Mouse (Mus musculus) spleen, postnatal 36 days (tissue): ENCODE data around the gene Pnpla7.

Experiments used
- DNase-seq, 2 experiments: peaks; one replicate each; pipeline ENCODE4 v3.0.0; 2022; ENCODE audit warnings: low spot score in 2 of 2, mixed read lengths in 1 of 2

Pnpla7 gene

DNA sequence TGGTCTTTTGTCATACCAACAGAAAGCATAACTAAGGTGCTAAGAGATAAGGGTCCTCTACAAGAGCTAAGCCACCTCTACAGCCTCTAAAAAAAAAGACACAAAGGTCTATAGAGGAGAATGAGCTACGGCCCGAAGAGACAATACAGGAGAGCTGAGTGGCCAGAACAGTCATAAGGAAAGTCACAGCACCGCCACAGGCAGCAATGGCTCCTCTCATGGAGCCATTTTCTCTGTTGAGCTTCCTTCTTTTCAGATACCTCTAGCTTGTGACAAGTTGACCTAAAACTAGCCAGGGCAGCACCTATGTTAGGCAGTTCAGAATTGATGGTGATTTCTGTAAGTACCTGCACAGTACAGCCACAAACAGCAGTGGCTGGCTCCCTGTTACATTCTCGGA lies 90.7 kb downstream of the Pnpla7 start:
- DNase-seq = no peak

DNA sequence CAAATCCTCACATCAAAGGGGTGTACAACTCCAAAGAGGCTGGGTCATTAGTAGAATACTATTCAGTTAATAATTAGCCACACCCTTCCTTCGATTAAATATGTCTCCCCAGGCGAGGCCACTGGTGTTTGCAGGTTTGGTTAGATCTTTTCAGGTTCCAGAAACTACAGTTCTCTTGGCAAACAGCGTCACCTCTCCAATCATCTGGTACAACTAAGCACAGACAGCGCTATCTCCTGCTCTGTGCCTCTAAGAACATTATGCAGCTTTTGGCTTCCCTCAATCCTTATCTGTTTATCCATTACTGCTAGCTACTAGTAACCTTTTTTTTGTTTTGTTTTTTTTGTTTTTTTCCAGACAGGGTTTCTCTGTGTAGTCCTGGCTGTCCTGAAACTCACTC lies 93.7 kb downstream of the Pnpla7 start:
- DNase-seq = no peak

DNA sequence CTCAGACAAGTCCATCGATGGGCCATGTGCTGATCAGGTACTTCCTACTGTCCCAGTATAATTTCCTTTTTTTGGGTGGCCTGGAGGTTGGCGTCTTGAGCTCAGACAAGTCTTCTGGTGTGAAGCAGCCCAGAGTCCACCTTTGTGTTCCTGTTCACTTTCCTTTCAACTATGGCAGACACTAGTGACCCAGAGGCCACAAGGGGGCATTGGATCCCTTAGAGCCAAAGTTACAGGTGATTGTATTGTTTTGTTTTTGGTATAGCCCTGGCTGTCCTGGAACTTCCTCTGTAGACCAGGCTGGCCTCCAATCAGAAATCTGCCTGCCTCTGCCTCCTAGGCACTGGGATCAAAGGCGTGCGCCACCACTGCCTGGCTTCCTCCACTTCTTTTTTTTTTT lies 96.6 kb downstream of the Pnpla7 start:
- no peak for DNase-seq

DNA sequence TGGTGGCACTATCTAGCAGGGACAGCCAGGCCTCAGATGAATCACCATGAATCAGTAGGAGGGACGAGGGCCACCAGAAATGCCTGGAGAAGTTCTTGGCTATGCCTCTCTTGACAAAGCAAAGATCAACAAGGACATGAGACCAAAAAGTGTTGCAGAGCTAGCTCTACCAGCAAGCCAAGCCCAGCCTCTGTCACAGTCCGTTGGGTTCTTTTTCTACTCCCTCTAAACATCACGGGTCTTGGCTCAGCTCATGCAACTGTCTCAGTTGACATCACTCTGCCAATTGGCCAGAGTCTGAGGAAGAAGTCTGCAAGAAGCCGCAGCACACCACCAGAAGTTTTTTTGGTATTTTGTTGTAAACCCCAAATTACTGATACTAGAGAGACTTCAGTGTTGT lies 99.7 kb downstream of the Pnpla7 start:
- DNase-seq = no peak

DNA sequence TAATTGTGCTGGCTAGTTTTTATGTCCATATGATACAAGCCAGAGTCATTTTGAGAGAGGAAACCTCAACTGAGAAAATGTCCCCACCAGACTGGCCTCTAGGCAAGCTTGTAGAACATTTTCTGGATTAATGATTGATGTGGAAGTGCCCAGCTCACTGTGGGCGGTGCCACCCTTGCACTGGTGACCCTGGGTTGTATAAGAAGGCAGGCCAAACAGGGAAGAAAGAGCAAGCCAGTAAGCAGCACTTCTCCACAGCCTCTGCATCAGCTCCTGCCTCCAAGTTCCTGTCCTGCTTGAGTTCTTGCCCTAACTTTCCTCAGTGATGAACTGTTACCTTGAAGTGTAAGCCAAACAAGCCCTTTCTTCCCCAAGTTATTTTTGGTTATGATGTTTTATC lies 103.1 kb downstream of the Pnpla7 start:
- DNase-seq = no peak

DNA sequence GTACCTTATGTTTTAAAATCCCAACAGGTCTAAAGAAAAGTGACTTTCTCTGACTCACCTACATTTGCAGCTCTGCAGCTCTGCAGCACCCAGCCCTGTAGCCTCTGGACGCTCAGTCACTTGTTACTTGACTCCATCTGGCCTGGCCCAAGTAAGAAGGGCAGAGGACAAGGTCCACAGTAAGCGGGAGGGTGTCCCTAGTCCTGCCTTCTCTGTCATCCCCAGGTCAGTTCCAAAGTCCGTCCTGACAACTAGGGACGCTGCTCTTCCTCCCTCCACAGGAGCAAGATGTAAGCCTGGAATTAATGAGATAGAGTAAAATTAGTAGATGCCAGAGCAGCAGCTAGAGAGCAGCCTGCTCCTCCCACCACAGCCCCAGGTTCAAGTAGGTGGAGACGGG lies 104.2 kb downstream of the Pnpla7 start, which contains the start of gene Entpd8:
Gene Entpd8 (plus strand): TSS at position 229 of the 400 bp plus-strand sequence.
- no peak for DNase-seq

DNA sequence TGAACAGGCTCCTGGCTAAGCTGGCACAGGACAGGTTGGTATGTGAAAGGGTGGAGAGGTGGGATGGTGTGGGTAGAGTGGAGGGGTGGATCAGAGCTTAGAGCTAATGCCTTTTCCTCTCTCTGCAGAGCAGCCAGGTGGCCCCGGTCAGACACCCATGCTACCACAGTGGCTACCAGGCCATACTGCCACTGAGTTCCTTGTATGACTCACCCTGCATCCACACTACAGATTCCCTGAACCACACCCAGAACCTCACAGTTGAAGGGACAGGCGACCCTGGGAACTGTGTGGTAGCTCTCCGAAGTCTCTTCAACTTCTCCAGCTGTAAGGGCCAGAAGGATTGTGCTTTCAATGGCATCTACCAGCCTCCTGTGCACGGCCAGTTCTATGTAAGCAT lies 107.9 kb downstream of the Pnpla7 start:
- DNase-seq = no peak

DNA sequence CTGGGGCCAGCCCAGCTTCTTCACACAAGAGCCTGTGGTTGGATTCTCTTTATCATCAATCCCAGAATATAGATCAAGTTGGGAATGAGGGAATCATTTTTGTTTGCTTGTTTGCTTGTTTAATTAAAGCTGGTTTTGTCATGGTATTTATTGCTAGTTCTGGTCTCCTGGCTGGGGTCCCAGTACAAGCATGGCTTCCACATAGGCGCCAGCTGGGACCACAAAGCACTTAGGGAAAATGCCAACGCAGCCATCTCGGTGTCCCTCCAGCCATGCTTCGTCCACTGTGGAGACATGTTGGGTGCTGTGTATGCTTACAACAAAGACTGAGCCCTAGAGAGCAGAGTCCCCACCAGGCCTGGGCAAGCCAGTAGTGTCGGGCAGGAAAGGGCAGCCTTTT lies 109.7 kb downstream of the Pnpla7 start:
- no peak for DNase-seq

DNA sequence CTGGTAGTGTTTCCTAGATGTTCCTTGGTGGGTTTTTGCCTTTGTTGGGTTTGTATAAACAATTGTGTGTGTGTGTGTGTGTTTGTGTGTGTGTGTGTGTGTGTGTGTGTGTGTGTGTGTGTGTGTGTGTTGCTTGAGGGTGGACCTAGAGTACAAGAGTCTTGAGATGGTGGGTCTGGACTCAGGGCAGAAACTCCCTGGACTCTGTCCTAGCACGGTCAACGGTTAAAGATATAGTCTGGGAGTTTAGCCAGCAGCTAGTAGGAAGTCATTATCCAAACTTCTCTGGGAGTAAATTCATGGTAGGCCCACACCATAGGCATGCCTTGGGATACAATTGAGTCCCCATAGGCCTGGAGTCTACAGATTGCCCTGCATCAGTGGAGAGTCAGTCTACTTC lies 112.0 kb downstream of the Pnpla7 start:
- DNase-seq = no peak

DNA sequence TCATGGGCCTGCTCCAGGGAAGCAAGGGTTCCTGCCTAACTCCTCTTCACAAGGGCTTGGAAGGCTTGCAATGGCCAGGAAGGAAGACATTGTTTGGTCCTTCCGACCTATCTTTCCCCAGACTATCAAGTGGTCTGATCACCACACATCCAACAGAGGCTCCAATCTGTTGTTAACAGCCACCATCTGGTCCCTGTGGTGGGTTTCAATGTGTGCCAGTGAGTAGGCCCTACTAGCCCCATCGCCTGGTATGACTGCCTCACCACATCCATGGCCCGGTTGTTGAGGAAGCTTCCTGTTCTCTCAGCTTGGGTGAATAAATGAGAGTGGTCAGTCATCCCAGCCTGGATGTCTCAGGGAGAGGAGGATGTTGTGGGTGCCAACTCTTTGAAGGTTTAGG lies 112.8 kb downstream of the Pnpla7 start:
- no peak for DNase-seq

DNA sequence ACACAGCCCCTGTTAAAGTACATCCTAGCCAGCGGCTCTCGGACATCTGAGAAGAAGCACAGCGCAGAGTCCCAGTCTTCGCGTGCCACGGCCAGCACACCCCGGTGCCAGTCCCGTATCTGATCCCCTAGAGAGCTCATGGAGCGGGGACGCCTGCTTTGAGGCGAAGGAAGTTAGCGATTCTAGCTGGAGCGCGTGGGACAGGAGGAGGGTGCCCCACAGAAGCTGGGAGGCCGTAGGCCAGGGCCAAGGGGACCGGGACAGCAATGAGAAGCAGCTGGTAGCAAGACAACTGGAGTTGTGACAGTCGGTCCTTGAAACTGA lies 118.9 kb downstream of the Pnpla7 start:
- DNase-seq = no peak

DNA sequence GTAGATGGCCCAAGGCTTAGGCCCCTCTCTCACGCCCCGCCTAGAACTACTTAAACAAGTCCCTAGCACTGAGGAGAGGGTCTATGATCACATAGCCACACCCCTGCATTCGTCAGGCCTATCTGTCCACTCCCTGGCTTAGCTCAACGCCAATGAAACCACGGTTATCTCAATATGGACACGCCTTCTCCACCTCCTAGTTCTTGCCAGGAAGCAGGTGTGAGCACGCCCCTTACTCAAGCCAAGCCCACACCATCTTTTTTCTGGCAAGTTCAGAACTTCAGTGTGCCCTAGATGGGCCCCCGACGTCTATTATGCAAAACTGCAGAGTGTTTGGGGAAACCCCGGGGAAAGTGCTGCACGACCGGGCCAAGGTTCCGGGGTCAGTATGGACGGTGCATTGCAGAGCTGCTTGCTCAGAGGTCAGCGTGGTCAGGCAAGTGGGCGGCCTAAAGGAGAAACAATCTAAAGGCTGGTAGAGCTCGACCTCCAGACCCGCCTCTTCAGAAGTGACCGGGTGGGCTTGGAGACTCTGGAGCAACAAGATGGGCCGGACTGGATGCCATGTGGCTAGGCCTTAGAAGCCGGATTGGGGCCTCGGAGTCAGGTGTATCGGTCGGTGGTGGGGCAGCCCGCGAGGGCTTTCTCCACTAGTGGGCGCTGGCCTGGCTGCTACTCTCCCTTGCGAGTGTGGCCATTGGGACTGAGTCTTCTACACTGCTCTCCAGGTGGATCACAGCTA lies 119.4 kb downstream of the Pnpla7 start, which contains the start of gene Noxa1:
Gene Noxa1 (minus strand): TSS at position 41 of the 742 bp plus-strand sequence.
- no peak for DNase-seq

DNA sequence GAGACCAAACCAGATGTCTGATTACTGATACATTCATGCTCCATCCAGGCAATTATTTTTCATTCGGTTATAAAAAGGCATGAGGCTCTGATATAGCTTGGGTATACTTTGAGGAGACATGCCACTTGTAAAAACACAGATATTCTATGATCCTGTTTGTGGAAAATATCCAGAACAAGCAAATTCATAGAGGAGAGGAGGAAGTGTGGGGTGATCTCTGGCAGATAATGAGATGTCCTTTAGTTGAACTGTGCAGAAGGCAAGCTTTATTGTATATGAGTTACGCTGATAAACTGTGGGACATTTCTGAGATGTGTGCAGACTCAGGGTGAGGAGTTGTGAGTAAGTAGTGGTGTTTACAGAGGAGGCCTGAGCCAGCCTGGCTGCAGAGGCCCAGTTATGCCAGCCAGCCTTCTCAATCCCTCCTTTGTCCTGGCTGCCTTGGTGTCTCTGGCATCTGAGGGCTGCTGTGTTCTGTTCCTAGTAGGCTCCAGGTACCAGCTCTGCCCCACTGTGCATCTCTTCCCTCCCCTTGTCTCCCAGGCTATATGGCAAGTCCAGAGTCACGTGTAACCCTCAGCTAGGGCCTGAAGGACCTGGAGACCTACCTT lies 122.3 kb downstream of the Pnpla7 start:
- DNase-seq = no peak

DNA sequence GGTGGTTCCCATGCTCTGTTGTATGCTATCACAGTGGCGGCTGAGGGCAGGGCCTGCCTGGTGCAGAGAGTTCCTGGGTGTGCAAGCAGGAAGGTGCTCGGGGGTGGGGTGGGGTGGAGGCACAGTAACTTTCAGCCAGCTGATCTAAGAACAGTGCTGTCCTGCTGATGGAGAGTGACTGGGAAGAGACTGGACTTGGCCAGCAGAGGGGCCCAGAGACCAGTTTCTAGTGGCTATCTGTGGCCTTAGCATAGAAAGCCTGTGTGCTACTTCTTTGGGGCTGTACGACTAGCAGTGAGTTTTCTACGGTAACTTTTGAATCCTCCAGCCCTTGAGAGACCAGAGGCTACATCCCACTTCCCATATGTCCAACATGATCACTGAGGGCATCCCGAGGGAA lies 123.1 kb downstream of the Pnpla7 start:
- no peak for DNase-seq

DNA sequence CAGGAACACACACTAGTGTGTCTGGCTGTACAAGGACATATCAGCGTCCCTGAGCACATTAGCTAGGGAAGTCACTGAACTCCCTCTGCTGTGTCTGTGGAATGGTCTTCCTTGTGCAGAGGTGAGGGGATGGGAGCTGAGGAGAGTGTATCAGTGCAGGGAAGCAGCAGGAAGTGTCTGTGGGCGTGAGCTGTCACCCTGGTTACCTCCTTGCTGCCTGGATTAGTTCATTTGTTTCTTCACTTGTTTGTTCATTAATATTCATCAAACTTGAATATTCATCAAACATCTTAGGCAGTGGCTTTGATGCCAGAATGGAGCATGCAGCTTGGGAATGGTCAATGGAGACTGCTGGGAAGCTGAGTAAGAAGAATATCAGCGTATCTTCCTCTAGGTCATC lies 123.9 kb downstream of the Pnpla7 start:
- DNase-seq = no peak
